Mouse (Mus musculus): ENCODE results near the gene Sugct. TPM values are rescaled to one million over a fixed set of nuclear protein-coding genes. Genes with fewer than 3 reads are reported as not detected.
"Not testable (repeated sequence)": the region's sequence is repeated elsewhere in the genome, so short reads cannot be mapped to it uniquely, and the experiment has no call there.

Sugct gene
- polyA plus RNA-seq, 1 experiment from 2014 or later = 3.8 TPM

- Histone ChIP-seq H3K27me3 (replicated peaks; ENCODE audit: low read depth, poor library complexity, severe bottlenecking) (no peaks in the 10 kb centered on the region), H3K9me3 (no peaks in the 10 kb centered on the region), H3K36me3 (replicated peaks) (no peaks in the 10 kb centered on the region), H3K4me3 (no peak overlapping the region), H3K4me1 (no peaks in the 10 kb centered on the region), H3K27ac (replicated peaks) (no peak overlapping the region)
- DNase-seq (ENCODE audit: low spot score) = no peak
Observed at GRCm38 (mm10) chr13:16898084-16898792, 797.1 kb downstream of the Sugct start.

- DNase-seq (ENCODE audit: low spot score) = no peak
- no peaks in the 10 kb centered on the region for H3K36me3 ChIP-seq (replicated peaks)
- no peaks in the 10 kb centered on the region for H3K27me3 ChIP-seq (replicated peaks; ENCODE audit: low read depth, poor library complexity, severe bottlenecking)
- H3K4me3 ChIP-seq = no peak overlapping the region
- no peaks in the 10 kb centered on the region for H3K9me3 ChIP-seq
- no peaks in the 10 kb centered on the region for H3K4me1 ChIP-seq
- no peak overlapping the region for H3K27ac ChIP-seq (replicated peaks)
- WGBS = 91% methylated on average over 1 of the region's 1 CpGs
Observed at GRCm38 (mm10) chr13:16878056-16878455, 817.3 kb downstream of the Sugct start.

DNA sequence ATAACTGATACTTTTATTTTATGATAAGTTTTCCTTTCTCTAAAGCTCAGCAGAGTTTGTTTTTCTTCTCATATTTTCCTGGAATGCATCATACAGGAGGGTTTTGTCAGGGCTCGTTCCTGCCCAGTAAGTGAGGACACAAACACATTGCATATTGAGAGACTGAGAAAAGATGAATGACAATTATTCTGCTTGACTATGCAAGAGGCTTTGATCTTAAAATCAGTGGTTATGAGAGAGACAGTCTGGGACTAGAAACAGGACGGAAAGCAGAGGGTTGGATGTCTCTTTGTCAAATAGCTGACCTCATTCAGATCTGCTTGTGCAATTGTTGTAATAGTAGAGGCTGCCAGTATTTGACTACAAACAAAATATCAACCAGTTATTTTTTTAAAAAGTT lies 835.4 kb downstream of the Sugct start:
- no peak for DNase-seq (ENCODE audit: low spot score)
- Histone ChIP-seq H3K4me1 (no peaks in the 10 kb centered on the region), H3K9me3 (no peaks in the 10 kb centered on the region), H3K27ac (replicated peaks) (no peak overlapping the region), H3K4me3 (no peak overlapping the region), H3K27me3 (replicated peaks; ENCODE audit: low read depth, poor library complexity, severe bottlenecking) (no peaks in the 10 kb centered on the region), H3K36me3 (replicated peaks) (no peaks in the 10 kb centered on the region)
- 67% methylated on average over 2 of the region's 2 CpGs for WGBS

- no peak for DNase-seq (ENCODE audit: low spot score)
- no peaks in the 10 kb centered on the region for H3K27me3 ChIP-seq (replicated peaks; ENCODE audit: low read depth, poor library complexity, severe bottlenecking)
- no peaks in the 10 kb centered on the region for H3K36me3 ChIP-seq (replicated peaks)
- H3K4me3 ChIP-seq = no peak overlapping the region
- H3K4me1 ChIP-seq = no peaks in the 10 kb centered on the region
- no peaks in the 10 kb centered on the region for H3K9me3 ChIP-seq
- WGBS = 69% methylated on average over 2 of the region's 2 CpGs
- no peak overlapping the region for H3K27ac ChIP-seq (replicated peaks)
Observed at GRCm38 (mm10) chr13:16847236-16847635, 848.1 kb downstream of the Sugct start.

DNA sequence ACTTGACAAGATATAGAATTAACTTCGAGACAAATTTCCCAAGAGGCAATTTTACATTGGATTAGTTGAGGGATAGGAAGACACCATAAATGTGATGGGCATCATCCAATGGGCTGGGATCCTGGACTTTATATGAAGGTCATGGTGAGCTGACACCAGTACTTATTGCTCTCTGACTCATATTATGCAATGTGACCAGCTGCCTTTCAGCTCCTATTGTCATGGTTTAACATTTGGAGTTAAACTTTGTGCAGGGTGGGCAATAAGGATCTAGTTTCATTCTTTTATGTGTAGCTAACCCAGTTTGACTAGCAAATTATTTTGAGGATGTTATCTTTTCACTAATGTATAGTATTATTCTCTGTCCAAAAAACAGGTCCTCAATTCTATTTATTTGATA lies 854.4 kb downstream of the Sugct start:
- no peak for DNase-seq (ENCODE audit: low spot score)
- H3K9me3 ChIP-seq = no peaks in the 10 kb centered on the region
- H3K4me3 ChIP-seq = no peak overlapping the region
- no peak overlapping the region for H3K27ac ChIP-seq (replicated peaks)
- WGBS = 92% methylated on average over 1 of the region's 1 CpGs
- no peaks in the 10 kb centered on the region for H3K36me3 ChIP-seq (replicated peaks)
- H3K4me1 ChIP-seq = no peaks in the 10 kb centered on the region
- no peaks in the 10 kb centered on the region for H3K27me3 ChIP-seq (replicated peaks; ENCODE audit: low read depth, poor library complexity, severe bottlenecking)

- DNase-seq (ENCODE audit: low spot score) = no peak
- no peak overlapping the region for H3K27ac ChIP-seq (replicated peaks)
- no peaks in the 10 kb centered on the region for H3K4me1 ChIP-seq
- H3K4me3 ChIP-seq = no peak overlapping the region
- 93% methylated on average over 3 of the region's 3 CpGs for WGBS
- H3K36me3 ChIP-seq (replicated peaks) = no peaks in the 10 kb centered on the region
- no peaks in the 10 kb centered on the region for H3K9me3 ChIP-seq
- H3K27me3 ChIP-seq (replicated peaks; ENCODE audit: low read depth, poor library complexity, severe bottlenecking) = no peaks in the 10 kb centered on the region
Observed at GRCm38 (mm10) chr13:16838409-16838808, 856.9 kb downstream of the Sugct start.

DNA sequence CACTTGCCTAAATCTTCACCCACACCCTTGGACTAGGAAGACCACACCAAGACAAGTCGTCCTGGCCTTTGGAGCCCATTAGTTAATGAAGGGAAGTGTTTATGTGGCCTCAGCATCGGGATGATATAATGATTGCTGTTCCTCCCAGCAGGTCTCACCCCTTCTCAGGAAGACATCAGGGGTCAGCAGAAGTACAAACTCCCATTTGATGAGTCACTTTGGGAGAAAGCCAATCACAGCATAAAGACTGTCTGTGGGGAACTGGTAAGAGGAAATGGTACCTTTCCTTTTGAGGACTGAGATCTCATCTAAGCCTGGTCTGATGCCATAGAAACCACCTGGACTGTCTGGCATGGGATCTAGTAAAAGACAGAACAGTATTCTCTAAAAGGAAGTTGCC lies 860.2 kb downstream of the Sugct start:
- Histone ChIP-seq H3K4me3 (no peak overlapping the region), H3K9me3 (no peaks in the 10 kb centered on the region), H3K36me3 (replicated peaks) (no peaks in the 10 kb centered on the region), H3K4me1 (no peaks in the 10 kb centered on the region), H3K27ac (replicated peaks) (no peak overlapping the region), H3K27me3 (replicated peaks; ENCODE audit: low read depth, poor library complexity, severe bottlenecking) (no peaks in the 10 kb centered on the region)
- 69% methylated on average over 2 of the region's 2 CpGs for WGBS
- DNase-seq (ENCODE audit: low spot score) = no peak

DNA sequence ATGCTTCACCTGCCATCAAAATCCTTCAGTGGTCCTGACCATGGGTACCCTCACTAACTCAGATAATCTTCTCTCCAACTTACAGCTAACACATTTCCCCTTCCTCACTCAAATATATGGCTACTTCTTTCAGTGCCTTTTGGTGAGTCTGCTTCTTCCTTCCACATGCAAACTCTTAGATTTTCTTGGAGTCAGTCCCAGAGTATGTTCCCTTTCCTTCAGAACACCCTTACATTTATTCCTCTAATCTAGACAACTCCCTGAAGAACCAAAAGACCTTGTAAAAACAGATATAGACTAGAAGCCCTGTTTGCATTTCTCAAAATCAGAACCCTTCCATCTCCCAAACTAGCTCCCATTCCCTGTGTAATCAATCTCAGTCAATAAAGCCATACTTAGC lies 862.3 kb downstream of the Sugct start:
- Histone ChIP-seq H3K4me1 (no peaks in the 10 kb centered on the region), H3K27ac (replicated peaks) (no peak overlapping the region), H3K9me3 (no peaks in the 10 kb centered on the region), H3K36me3 (replicated peaks) (no peaks in the 10 kb centered on the region), H3K27me3 (replicated peaks; ENCODE audit: low read depth, poor library complexity, severe bottlenecking) (no peaks in the 10 kb centered on the region), H3K4me3 (no peak overlapping the region)
- DNase-seq (ENCODE audit: low spot score) = no peak

GRCm38 (mm10) chr13:16831840-16832239 lies 863.5 kb downstream of the Sugct start:
- 70% methylated on average over 8 of the region's 8 CpGs for WGBS
- Histone ChIP-seq H3K27me3 (replicated peaks; ENCODE audit: low read depth, poor library complexity, severe bottlenecking) (no peaks in the 10 kb centered on the region), H3K9me3 (no peaks in the 10 kb centered on the region), H3K4me3 (no peak overlapping the region), H3K4me1 (no peaks in the 10 kb centered on the region), H3K36me3 (replicated peaks) (no peaks in the 10 kb centered on the region), H3K27ac (replicated peaks) (no peak overlapping the region)
- DNase-seq (ENCODE audit: low spot score) = no peak

DNA sequence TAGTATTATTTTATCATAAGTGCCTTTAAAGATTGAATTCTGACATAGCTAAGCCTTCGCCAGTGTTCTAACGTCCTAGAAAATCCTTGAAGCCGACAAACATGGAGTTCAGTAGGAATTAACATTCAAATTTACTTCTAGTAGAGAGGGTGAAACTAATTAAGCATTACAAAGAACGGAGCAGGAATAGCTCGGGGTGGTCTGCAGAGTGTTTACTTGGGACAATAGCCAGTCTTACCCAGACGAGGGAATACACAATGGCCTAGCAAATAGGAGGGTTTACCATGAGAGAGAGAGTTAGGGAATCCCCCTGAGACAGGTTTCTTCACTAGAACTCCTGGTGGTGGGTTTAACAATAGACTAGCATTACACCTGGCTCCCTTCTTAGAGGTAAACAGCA lies 865.1 kb downstream of the Sugct start:
- WGBS = 44% methylated on average over 6 of the region's 6 CpGs

DNA sequence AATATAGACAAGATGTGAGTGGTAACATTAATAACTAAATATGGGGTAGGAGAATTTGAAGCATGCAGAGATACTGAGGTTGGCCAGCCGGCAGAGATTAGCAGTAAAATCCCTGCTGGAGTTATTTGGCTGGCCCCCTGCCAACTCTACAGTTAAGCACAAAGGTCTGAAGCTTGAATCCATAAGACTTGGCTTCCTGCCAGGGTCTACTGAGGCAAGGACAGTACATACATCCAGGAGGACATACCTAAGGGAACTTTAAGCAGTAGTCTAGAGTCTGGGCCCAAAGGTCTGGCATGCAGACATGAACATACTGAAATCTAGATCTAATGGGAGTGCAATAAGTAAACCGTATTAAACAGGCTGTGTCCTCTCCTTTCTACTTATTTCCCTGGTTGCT lies 865.8 kb downstream of the Sugct start:
- Histone ChIP-seq H3K27me3 (replicated peaks; ENCODE audit: low read depth, poor library complexity, severe bottlenecking) (no peaks in the 10 kb centered on the region), H3K36me3 (replicated peaks) (no peaks in the 10 kb centered on the region), H3K27ac (replicated peaks) (no peak overlapping the region), H3K4me3 (no peak overlapping the region), H3K4me1 (peaks cover 5% of the 10 kb centered on the region; the same call in 1 of the 2 replicates), H3K9me3 (no peaks in the 10 kb centered on the region)
- DNase-seq (ENCODE audit: low spot score) = no peak
- 73% methylated on average over 2 of the region's 2 CpGs for WGBS

More for the DNA sequence above, 865.1 kb downstream of the Sugct start:
- not testable (repeated sequence) for H3K27ac ChIP-seq (replicated peaks); H3K27me3 ChIP-seq (replicated peaks; ENCODE audit: low read depth, poor library complexity, severe bottlenecking); DNase-seq (ENCODE audit: low spot score); H3K4me3 ChIP-seq; H3K36me3 ChIP-seq (replicated peaks); H3K9me3 ChIP-seq; H3K4me1 ChIP-seq

GRCm38 (mm10) chr13:16825619-16826018 lies 869.7 kb downstream of the Sugct start:
- Histone ChIP-seq H3K9me3 (no peaks in the 10 kb centered on the region), H3K4me3 (no peak overlapping the region), H3K36me3 (replicated peaks) (no peaks in the 10 kb centered on the region), H3K27me3 (replicated peaks; ENCODE audit: low read depth, poor library complexity, severe bottlenecking) (no peaks in the 10 kb centered on the region), H3K4me1 (peaks cover 5% of the 10 kb centered on the region; the same call in 1 of the 2 replicates), H3K27ac (replicated peaks) (no peak overlapping the region)
- DNase-seq (ENCODE audit: low spot score) = no peak
- WGBS = 51% methylated on average over 6 of the region's 6 CpGs

DNA sequence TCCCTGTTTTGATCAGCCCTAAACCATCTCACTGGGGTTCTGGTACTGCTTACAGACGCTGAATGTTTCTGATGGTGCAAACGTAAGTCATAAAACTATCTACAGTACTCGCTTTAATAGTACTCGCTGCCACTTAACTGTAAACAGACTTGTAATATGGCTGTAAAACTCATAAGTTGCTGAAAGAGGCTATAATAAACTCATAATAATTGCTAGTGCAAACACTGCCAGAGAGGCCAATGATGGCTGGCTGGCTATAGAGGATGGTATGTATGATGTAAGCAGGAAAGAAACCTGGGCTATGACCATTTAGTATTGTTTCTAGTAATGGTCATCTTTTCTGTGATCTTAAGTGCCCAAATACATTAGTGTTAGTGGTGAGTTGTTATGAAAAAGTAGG lies 873.6 kb downstream of the Sugct start:
- WGBS = 90% methylated on average over 4 of the region's 4 CpGs
- Histone ChIP-seq H3K4me3 (no peak overlapping the region), H3K4me1 (peaks cover 5% of the 10 kb centered on the region), H3K36me3 (replicated peaks) (no peaks in the 10 kb centered on the region), H3K27me3 (replicated peaks; ENCODE audit: low read depth, poor library complexity, severe bottlenecking) (no peaks in the 10 kb centered on the region), H3K9me3 (no peaks in the 10 kb centered on the region), H3K27ac (replicated peaks) (no peak overlapping the region)
- DNase-seq (ENCODE audit: low spot score) = no peak
